ENCODE assay signal across 8 mouse cellular contexts in the genomic region with DNA sequence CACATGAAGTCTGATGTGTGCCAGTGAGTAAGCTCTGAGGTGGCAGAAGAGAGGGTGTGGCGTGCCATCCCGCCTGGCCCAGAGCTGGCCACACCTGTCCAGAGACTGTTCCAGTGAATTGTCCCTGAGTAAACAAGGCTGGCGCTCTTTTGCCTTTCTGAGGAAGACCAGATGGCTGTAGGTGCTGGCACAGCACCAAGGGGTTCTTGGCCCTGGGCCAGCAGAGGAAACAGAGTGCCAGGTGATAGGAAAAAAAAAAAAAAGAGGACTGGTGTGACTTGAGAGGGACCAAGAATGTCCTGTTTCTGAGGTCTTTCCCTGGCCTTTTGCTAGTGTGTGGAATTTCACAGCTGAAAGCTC. TPM values are rescaled to one million over a fixed set of nuclear protein-coding genes. Genes with fewer than 3 reads are reported as not detected.
DNase-seq lines count a peak whose midpoint lies in the region; ATAC-seq and TF ChIP-seq lines count a peak whose summit lies in the region.

No protein-coding gene starts in this region.

- H3K9ac ChIP-seq in CH12.LX (ENCODE audit: insufficient read depth, low read depth) = no peak overlapping the region
- H3K9ac ChIP-seq in forebrain, embryonic 12.5 days = no peak overlapping the region
- H3K9ac ChIP-seq in kidney, embryonic 16.5 days (replicated peaks; ENCODE audit: low read length) = no peak overlapping the region
- H3K9ac ChIP-seq in midbrain, postnatal 0 days (replicated peaks; ENCODE audit: low read length, poor library complexity, severe bottlenecking) = no peak overlapping the region

- TF ChIP-seq RAD21 in CH12.LX (IDR thresholded peaks at IDR 0.05; ENCODE audit: low read depth, low read length) = no peak

- H3K79me2 ChIP-seq in CH12.LX (replicated peaks; ENCODE audit: control insufficient read depth, extremely low read depth, insufficient read depth, poor library complexity, severe bottlenecking) = no peaks in the 10 kb centered on the region

- H3K9me3 ChIP-seq in CH12.LX (replicated peaks; ENCODE audit: low read length) = no peaks in the 10 kb centered on the region
- H3K9me3 ChIP-seq in forebrain, embryonic 12.5 days = no peaks in the 10 kb centered on the region
- H3K9me3 ChIP-seq in kidney, embryonic 16.5 days (ENCODE audit: low read length) = no peaks in the 10 kb centered on the region
- no peaks in the 10 kb centered on the region for H3K9me3 ChIP-seq in midbrain, postnatal 0 days (ENCODE audit: low read length)

- H3K4me1 ChIP-seq in CH12.LX (ENCODE audit: control insufficient read depth in 1 of 2, insufficient read depth in 2 of 2) = peaks cover 0 to 14% of the 10 kb centered on the region in 2 experiments; a peak in 2 of 4 replicates
- H3K4me1 ChIP-seq in forebrain, embryonic 12.5 days = no peaks in the 10 kb centered on the region; the same call in 1 of the 2 replicates
- no peaks in the 10 kb centered on the region; the same call in 1 of the 2 replicates for H3K4me1 ChIP-seq in kidney, embryonic 16.5 days (ENCODE audit: insufficient read depth, low read length)
- no peaks in the 10 kb centered on the region for H3K4me1 ChIP-seq in midbrain, postnatal 0 days (ENCODE audit: insufficient read depth, low read length)

- peak; percentile 91 for DNase-seq in heart, adult 11 months
- DNase-seq in heart, adult 9 months (ENCODE audit: low spot score in 2 of 2) = no peak
- DNase-seq in CH12.LX (ENCODE audit: extremely low read depth) = no peak
- peak; percentile 65 for DNase-seq in midbrain, postnatal 0 days (ENCODE audit: low spot score)
- no peak for DNase-seq in spleen, postnatal 14 days (ENCODE audit: low spot score in 2 of 2)
- no peak for DNase-seq in embryo, embryonic 9.5 days (ENCODE audit: extremely low spot score)

- TF ChIP-seq EP300 in CH12.LX (IDR thresholded peaks at IDR 0.05; ENCODE audit: low read length) = no peak

- in situ Hi-C loops in CH12.LX (cut with MboI; ENCODE audit: low pct_ligation_motif_present, low pct_unique_long_range_greater_than_20kb, low sequenced_read_pairs) = no loop called here

- dilution Hi-C loops in CH12.LX (cut with MboI; ENCODE audit: extremely low pct_ligation_motif_present, extremely low pct_unique_long_range_greater_than_20kb, low sequenced_read_pairs) = no loop called here

- H3K36me3 ChIP-seq in CH12.LX (replicated peaks in 1 of 2; ENCODE audit: control insufficient read depth in 1 of 2, insufficient read depth in 1 of 2, low read length in 1 of 2) = peaks cover 5 to 26% of the 10 kb centered on the region in 2 experiments
- peaks cover 14% of the 10 kb centered on the region for H3K36me3 ChIP-seq in forebrain, embryonic 12.5 days (replicated peaks)
- peaks cover 11% of the 10 kb centered on the region for H3K36me3 ChIP-seq in kidney, embryonic 16.5 days (ENCODE audit: insufficient read depth, low read length)
- H3K36me3 ChIP-seq in midbrain, postnatal 0 days (ENCODE audit: insufficient read depth, low read length) = 0 out of 2 replicates have a peak, but pooled peaks cover 8% of the 10 kb centered on the region

- no peak for TF ChIP-seq POLR2A in CH12.LX (IDR thresholded peaks at IDR 0.05; ENCODE audit: low read depth, low read length)

- H3K4me2 ChIP-seq in CH12.LX (ENCODE audit: insufficient read depth, low read depth, poor library complexity, severe bottlenecking) = no peak overlapping the region
- H3K4me2 ChIP-seq in forebrain, embryonic 12.5 days = no peak overlapping the region
- H3K4me2 ChIP-seq in kidney, embryonic 16.5 days (replicated peaks; ENCODE audit: low read depth, low read length) = no peak overlapping the region
- no peak overlapping the region for H3K4me2 ChIP-seq in midbrain, postnatal 0 days (ENCODE audit: low read depth, low read length, poor library complexity, severe bottlenecking)

- no peak for TF ChIP-seq CTCF in CH12.LX (conservative IDR thresholded peaks at IDR 0.05 in 1 of 2, IDR thresholded peaks at IDR 0.05 in 1 of 2; ENCODE audit: low read depth in 2 of 2, low read length in 2 of 2)
- no peak for TF ChIP-seq CTCF in midbrain, postnatal 0 days (IDR thresholded peaks at IDR 0.05)

- no peak overlapping the region for H3K27ac ChIP-seq in CH12.LX (ENCODE audit: insufficient read depth, low read depth)
- H3K27ac ChIP-seq in forebrain, embryonic 12.5 days = 0 out of 2 replicates have a peak overlapping the region, but pooled peaks have one; percentile 43
- H3K27ac ChIP-seq in kidney, embryonic 16.5 days (ENCODE audit: low read length) = no peak overlapping the region
- H3K27ac ChIP-seq in midbrain, postnatal 0 days (ENCODE audit: low read depth, low read length) = 0 out of 2 replicates have a peak overlapping the region, but pooled peaks have one; percentile 51

- H3K4me3 ChIP-seq in CH12.LX (replicated peaks in 1 of 3; ENCODE audit: low read depth in 2 of 3, low read length in 2 of 3, poor library complexity in 1 of 3) = no peak overlapping the region
- no peak overlapping the region for H3K4me3 ChIP-seq in forebrain, embryonic 12.5 days (replicated peaks)
- no peak overlapping the region for H3K4me3 ChIP-seq in kidney, embryonic 16.5 days (ENCODE audit: low read length)
- H3K4me3 ChIP-seq in midbrain, postnatal 0 days (ENCODE audit: low read depth, low read length) = no peak overlapping the region

- 59% methylated on average over 3 of the region's 3 CpGs for WGBS in forebrain, embryonic 12.5 days
- 52% methylated on average over 3 of the region's 3 CpGs for WGBS in kidney, embryonic 16.5 days
- WGBS in midbrain, postnatal 0 days = 67% methylated on average over 3 of the region's 3 CpGs

- H3K27me3 ChIP-seq in CH12.LX (replicated peaks) = no peaks in the 10 kb centered on the region
- no peaks in the 10 kb centered on the region for H3K27me3 ChIP-seq in forebrain, embryonic 12.5 days
- H3K27me3 ChIP-seq in kidney, embryonic 16.5 days (ENCODE audit: insufficient read depth, low read length) = no peaks in the 10 kb centered on the region
- no peaks in the 10 kb centered on the region for H3K27me3 ChIP-seq in midbrain, postnatal 0 days (ENCODE audit: insufficient read depth, low read length)

- peak; percentile 33; the same call in 1 of the 2 replicates for ATAC-seq in forebrain, embryonic 12.5 days (ENCODE audit: low FRiP score)
- ATAC-seq in kidney, embryonic 16.5 days (ENCODE audit: low FRiP score, low TSS enrichment) = peak; percentile 63; the same call in 1 of the 2 replicates
- no peak for ATAC-seq in midbrain, postnatal 0 days (ENCODE audit: low FRiP score)

TF ChIP-seq in CH12.LX, 34 proteins besides CTCF, POLR2A, EP300 and RAD21:
- TF ChIP-seq UBTF (IDR thresholded peaks at IDR 0.05; ENCODE audit: low read depth, low read length) (no peak), GABPA (IDR thresholded peaks at IDR 0.05; ENCODE audit: insufficient replicate concordance, low read depth, low read length) (no peak), KAT2A (IDR thresholded peaks at IDR 0.05; ENCODE audit: insufficient replicate concordance, low read length) (no peak), ZKSCAN1 (IDR thresholded peaks at IDR 0.05; ENCODE audit: borderline replicate concordance, low read depth, low read length) (no peak), ZNF384 (IDR thresholded peaks at IDR 0.05; ENCODE audit: low read depth, low read length) (0 out of 2 replicates have a peak, but pooled peaks have one; percentile 13), NELFE (IDR thresholded peaks at IDR 0.05; ENCODE audit: low read depth, low read length) (no peak)

RNA-seq across cellular contexts. Expression of a gene that starts 43.3 kb away (rescaled TPM):
- total RNA-seq in CH12.LX (2012; rRNA removed) (68.9 and 81.2 TPM in 2 replicates), CH12.LX (2014; rRNA removed) (47.3 and 73.0 TPM in 2 replicates)
- 318 and 337 TPM in 2 replicates for polyA plus RNA-seq in CH12.LX (2012; ENCODE audit: insufficient read length, low read depth)
- polyA plus RNA-seq in forebrain, embryonic 12.5 days (2016; fragmentation: Nextera tagmentation; extraction: Ambion mirVana) = 497 and 562 TPM in 2 replicates
- polyA plus RNA-seq in kidney, embryonic 16.5 days (2015; fragmentation: Nextera tagmentation; extraction: Ambion mirVana) = 195 and 234 TPM in 2 replicates
- 51.7 and 72.8 TPM in 2 replicates for total RNA-seq in midbrain, postnatal 0 days (2014; rRNA removed)
- 264 and 292 TPM in 2 replicates for polyA plus RNA-seq in midbrain, postnatal 0 days (2015; fragmentation: Nextera tagmentation; extraction: Ambion mirVana)

RNA-seq across cellular contexts. Expression of a gene that starts 58.5 kb away (rescaled TPM):
- total RNA-seq in CH12.LX (2012; rRNA removed) (0.13 TPM in 1 of 2 replicates, not detected in the other), CH12.LX (2014; rRNA removed) (0.24 TPM in 1 of 2 replicates, not detected in the other)
- polyA plus RNA-seq in CH12.LX (2012; ENCODE audit: insufficient read length, low read depth) = 0.16 TPM in 1 of 2 replicates, not detected in the other
- polyA plus RNA-seq in forebrain, embryonic 12.5 days (2016; fragmentation: Nextera tagmentation; extraction: Ambion mirVana) = 0.52 and 0.87 TPM in 2 replicates
- polyA plus RNA-seq in kidney, embryonic 16.5 days (2015; fragmentation: Nextera tagmentation; extraction: Ambion mirVana) = 0.89 and 0.99 TPM in 2 replicates
- 2.0 and 4.2 TPM in 2 replicates for total RNA-seq in midbrain, postnatal 0 days (2014; rRNA removed)
- polyA plus RNA-seq in midbrain, postnatal 0 days (2015; fragmentation: Nextera tagmentation; extraction: Ambion mirVana) = 1.1 and 1.2 TPM in 2 replicates

Comparison
In these comparisons a context has a peak if more than half of its experiments do, and no peak if none do; other contexts are left out.
1. DNase-seq: peak in heart, adult 11 months (single experiment) and midbrain, postnatal 0 days (single experiment); none in heart, adult 9 months (0 of 2), CH12.LX (single experiment), spleen, postnatal 14 days (0 of 2) and embryo, embryonic 9.5 days (single experiment).
2. H3K27ac ChIP-seq: peak in forebrain, embryonic 12.5 days (single experiment) and midbrain, postnatal 0 days (single experiment); none in CH12.LX (single experiment) and kidney, embryonic 16.5 days (single experiment).